Mouse (Mus musculus): ENCODE measurements around the gene Ly6g5c.

Gene Ly6g5c

DNA sequence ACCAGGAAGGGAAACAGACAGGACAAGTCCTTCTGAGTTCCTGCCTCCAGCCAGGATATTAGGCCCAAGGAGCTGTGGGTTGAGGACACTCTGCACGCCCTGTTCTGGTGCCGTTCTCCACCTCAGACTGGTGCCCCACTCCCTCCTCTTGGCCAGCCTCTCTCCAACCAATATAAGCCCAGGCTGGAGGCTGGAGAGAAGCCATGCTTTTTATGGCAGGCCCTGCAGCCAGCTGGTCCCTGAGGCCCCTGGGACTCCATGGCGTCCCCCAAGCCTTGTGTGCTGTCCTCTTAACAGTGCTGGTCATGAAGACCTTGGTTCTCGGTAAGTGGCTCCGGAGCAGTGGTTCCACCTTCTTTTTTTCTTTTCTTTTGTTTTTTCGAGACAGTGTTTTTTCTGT is at the start of gene Ly6g5c:
Gene Ly6g5c (plus strand): TSS at position 183 of the 400 bp plus-strand sequence.
- DNase-seq (ENCODE audit: low spot score), result no peak

DNA sequence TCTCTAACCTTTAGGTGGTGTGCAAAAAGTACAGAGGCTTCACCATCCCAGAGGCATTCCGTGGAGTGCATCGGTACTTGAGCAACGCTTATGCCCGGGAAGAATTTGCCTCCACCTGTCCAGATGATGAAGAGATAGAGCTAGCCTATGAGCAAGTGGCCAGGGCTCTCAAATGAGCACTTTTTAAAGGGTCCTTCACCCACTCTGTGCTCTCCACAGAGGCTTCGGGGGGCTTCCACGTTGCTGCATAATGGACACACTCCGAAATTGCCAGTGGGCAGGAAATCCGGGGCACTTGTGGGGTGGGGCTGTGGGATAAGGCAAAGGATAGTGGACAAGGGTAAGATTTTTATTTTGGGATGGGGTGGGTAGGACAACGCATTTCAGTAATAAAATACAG is 49.8 kb upstream of the Ly6g5c start:
- no peak for DNase-seq (ENCODE audit: low spot score)

DNA sequence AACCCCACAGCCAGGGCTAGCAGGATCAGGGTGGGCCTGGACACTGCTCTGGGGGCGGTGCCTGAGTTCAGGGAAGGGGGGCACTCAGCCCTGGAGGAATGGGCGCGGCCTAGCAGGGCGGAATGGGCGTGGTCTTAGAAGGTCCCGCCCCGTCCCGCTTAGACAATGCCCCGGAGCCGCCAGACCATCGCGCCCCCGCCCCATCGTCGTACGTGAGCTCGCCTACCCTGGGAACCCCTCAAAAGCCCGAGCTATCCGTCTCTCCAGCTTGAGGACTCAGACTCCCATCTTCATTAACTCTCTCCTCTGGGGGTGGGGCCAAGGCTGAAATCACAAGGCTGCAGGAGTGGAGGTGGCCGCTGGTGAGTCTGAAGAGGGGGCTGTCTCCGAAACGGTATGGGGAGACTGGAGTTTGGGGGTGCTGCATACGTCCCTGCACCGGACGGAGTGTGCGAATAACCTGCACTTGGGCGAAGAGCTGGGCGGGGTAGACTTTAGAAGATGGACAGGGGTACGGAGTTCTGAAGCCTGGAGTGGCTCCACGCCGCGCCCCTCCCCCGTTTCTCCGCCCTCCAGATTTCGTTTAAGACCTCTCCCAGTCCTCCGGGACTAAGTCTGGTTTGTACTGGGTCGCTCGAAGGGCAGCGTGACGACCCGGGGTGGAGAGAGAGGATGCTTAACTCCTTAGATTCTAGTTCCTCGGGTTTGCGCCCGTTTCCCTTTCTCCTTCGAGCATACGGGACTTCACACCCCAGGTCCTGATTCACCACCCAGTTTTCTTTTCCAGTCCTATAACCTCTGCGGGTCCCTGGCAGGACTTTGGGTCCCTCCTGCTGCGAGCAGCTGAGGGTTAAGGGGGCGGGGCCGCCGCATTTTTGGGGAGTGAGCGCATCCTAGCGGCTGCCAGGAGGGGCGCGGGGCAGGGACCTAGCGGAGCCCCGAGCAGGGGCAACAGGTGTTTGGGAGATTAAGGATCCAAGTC is 48.9 kb upstream of the Ly6g5c start, which contains the start of gene Ddah2:
Gene Ddah2 (plus strand): TSS at position 125 of the 982 bp plus-strand sequence.
- peak; percentile 88 for DNase-seq (ENCODE audit: low spot score)

DNA sequence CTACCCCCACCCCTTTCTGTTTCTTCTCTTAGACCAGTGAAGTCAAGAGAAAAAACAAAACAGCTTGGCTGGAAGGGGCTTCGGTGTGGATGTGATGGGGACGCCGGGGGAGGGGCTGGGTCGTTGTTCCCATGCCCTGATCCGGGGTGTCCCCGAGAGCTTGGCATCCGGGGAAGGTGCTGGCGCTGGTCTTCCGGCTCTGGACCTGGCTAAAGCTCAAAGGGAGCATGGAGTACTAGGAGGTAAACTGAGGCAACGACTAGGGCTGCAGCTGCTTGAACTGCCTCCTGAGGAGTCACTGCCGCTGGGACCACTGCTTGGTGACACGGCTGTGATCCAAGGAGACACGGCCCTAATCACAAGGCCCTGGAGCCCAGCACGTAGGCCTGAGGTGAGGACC is 48.0 kb upstream of the Ly6g5c start:
- no peak for DNase-seq (ENCODE audit: low spot score)

DNA sequence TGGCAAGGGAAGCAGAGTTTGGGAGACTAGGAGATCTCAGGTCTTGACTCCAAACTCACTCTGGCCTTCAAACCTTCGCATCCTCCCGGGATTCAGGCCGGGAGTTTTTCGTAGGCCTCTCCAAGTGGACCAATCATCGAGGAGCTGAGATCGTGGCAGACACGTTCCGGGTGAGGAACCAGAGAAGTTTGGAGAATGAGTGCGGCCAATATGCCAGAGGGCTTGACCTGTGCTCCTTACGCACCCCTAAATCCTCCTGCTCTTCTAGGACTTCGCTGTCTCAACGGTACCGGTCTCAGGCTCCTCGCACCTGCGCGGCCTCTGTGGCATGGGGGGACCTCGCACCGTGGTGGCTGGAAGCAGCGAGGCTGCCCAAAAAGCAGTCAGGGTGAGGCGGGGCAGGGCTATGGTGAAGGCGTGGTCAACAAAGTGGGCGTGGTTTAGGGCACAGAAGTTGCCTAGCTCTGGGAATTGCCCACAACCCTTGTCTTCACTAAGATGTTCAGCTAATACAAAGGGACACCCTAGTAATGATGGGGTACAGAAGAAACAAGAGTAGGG is 47.3 kb upstream of the Ly6g5c start:
- no peak for DNase-seq (ENCODE audit: low spot score)

DNA sequence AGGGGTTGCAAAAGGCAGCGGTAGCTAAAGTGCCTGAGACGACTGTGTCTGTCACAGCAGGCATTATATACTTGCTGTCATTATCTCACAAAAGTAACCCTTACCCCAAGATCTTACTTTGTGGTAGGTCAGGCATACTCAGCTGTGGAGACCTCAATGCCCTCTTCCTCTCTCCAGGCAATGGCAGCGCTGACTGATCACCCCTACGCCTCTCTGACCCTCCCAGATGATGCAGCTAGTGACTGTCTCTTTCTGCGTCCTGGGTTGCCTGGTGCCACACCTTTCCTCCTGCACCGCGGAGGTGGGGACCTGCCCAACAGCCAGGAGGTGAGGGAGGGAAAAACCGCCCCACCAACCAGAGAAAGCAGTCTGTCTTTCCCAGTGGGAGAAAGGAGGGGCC is 46.8 kb upstream of the Ly6g5c start:
- no peak for DNase-seq (ENCODE audit: low spot score)

DNA sequence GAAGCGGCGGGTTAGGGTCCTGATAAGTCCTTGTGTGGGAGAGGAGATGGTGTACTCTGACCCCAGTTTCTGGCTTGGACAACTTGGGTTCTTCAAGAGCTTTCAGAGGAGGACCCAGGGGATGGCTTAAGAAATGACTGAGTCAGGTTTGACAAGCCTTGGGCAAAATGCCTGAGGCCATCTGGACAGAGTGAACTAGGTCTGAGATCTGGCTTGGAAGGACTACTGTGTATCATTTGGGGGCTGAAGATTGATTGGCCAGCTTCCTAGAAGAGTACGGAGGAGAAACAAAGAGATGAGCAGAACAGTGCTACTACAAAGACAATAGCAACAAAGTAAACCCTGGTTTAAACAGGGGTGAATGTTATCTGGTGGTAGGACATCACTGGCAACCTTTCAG is 44.6 kb upstream of the Ly6g5c start:
- DNase-seq (ENCODE audit: low spot score), result no peak

DNA sequence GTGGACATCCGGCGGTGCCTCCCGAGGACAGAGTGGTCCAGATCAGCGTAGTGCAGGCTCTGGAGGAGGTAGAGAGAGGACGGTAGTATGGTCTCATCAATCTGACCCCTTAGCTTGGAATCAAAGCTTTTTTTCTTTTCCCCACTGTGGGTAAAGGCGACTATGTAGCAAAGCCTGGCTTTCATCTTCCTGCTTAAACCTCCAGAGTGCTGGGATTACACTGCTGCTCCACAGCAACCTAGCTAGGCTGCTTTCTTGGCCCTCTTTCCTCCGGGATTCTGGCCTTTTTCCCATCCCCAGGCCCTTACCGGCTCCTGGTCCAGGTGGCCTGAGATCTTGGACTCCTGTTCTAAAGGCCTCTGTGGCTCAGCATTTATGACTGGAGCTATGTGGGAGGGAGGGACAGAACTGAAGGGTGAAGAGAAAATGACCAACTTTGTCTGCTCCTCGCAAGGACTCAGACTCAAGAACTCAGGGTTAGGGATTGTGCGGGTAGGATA is 43.7 kb upstream of the Ly6g5c start:
- DNase-seq (ENCODE audit: low spot score), result no peak

DNA sequence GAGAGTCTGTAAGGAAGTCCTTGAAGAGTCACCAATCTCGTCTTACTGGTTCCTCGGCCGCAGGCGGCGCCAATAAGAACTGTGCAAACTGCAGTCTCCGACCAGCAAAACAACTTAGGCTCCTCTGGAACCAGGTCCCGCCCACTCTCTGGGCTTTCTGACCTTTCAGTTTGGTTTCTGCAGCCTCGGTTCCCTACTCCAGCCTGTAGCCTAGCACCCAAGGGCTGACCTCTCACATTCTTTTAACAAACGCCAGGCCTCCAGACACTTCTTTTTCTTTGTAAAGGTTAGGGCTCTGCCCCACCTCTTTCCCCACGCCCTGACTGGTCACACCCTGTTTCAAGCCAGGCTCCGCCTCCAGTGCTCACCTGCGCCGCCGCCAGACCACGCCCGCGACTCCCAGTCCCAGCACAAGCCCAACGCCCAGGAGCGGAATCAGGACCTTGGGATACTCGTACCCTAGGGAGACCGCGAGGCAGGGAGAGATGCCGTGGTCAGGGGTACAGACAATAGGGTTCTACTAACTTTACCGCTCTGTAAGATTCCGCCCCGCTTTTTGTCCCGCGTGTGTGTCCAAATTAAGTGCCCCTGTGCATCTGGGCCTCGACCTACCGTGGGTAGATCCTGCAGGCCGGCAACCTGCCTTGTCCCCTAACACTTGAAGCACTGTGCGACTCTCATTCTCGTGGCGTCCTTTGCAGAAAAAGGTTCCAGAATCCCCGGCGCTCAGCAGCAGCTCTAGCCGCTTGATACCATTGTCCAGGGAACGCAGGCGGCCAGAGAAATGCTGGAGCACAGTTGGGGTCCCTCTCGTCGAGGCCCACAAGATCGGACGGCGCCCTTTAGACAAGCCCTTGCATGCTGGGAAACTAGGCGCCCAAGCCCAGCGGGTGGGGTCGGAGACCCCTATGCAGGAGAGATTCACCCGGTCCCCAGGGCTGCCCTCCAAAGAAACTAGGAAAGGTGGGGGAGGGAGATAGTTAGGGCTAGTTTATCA is 42.8 kb upstream of the Ly6g5c start, which contains the start of gene Ly6g6c:
Gene Ly6g6c (plus strand): TSS at position 438 of the 997 bp plus-strand sequence.
- DNase-seq (ENCODE audit: low spot score), result peak; percentile 68

DNA sequence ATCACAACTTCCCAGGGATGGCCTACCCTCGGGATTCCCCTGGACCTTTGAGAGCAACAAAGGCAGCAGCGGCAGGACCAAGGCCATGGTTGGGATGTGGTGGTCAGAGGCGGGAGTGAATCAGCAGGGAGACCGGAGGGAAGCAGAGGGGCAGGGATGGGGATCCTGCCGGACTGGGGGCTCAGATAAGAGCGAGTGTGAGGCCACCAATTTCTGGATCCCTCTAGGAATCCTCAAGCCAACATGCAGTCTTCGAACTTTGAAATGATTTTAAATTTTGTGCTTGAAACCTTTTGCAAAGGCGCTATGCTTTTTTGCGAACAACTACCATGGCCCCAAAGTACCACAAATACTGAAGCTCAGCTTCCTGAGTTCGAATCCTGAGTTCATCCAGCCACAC is 42.0 kb upstream of the Ly6g5c start, which contains the start of gene Mpig6b:
Gene Mpig6b (minus strand): TSS at position 101 of the 400 bp plus-strand sequence.
- no peak for DNase-seq (ENCODE audit: low spot score)

DNA sequence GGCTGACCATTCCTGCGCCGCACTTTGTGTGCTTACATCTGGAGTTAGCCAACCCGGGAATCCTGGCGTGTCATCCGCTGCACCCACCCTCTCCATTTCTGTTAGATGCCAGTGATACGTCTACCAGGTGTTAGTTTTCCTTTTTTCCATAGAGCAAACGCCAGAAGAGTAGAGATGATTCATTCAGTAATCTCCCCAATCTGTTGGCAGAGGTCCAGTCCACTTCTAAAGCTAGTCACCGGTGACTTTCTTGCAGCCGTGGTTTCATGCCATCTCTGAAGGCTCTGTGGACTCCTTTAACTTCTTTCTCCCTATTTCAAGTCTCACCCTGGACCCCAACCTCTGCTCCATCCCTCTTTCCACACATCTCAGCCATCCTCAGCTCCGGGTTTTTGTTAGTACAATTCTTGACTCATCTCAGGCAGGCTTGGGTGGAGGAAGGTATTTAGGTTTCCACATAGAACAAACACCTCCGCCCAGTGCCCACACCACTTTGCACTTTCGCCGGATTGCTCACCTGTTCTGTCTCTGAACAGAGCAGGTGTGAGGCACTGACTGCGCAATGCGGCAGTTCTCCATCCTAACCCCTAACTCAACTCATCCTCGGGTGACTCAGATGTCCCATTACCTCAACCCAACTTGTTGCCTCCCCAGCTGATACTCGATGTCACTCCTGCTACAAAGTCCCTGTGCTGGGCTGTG is 39.7 kb upstream of the Ly6g5c start:
- DNase-seq (ENCODE audit: low spot score), result no peak

DNA sequence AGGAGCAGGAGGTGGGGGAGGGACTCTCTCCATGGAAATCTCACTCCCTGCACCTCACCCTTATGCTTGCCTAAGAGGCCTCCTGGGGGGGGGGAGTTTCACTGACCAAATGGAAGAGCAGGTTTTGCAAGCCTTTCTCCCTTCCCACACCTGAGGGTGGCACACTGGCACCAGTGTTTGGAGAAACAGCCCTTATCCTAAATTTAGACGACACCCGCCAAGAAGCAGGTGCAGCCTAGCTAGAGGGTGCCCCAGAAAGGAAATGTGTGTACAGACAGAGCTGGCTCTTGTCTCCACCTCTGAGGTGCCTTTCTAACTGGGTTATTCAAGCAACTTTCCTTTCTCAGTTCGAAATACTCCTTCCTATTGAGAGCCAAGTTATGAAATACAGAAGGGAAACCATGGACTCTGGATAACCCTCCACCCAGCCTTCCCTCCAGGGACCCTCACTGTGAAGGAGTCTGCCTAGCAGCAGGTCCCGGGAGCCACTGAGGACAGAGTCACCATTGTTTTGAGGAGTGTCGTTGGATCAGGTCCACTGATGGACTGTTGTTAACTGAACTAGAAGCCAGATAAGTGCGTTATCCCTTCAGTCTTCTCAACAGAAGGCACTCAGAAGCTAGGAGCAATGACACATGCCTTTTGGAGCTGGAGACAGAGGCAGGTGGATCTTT is 37.4 kb upstream of the Ly6g5c start:
- no peak for DNase-seq (ENCODE audit: low spot score)

DNA sequence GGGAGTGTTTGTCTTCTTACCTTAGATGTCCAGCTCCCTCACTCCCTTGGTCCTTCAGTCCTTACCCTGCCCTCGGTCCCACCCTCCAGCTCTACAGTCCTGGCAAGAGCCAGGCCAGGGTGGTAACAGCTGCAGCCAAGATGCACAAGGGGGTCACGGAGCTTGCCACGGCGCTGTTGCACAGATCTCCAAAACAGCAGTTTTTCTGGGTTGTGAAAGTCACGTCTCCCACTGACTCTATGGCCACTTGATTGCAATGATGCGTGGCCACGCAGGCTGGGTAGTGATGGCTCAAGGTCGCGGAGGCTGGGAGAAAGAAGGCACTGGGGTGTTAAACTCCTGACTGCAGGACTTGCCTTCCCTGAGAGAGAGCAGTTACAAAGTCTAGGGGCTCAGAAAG is 36.6 kb upstream of the Ly6g5c start:
- no peak for DNase-seq (ENCODE audit: low spot score)

DNA sequence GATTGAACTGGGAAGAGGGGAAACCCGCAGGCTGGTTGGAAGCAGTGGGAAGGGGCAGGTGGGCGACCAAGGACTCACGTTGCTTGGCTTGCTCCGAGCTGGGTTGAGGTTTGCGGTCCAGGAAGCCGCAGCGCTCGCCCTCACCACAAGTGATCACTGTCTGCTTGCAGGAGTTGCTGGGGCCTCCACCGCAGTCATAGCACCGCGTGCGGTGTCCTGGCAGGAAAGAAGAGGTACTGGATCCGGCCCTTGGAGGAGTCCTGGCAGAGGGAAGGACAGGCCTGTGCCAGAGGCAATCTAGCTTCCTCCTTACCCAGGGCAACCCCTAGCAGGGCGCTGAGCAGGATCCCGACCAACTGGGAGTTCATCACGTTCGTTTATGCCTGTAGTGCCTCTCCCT is 34.0 kb upstream of the Ly6g5c start:
- no peak for DNase-seq (ENCODE audit: low spot score)

DNA sequence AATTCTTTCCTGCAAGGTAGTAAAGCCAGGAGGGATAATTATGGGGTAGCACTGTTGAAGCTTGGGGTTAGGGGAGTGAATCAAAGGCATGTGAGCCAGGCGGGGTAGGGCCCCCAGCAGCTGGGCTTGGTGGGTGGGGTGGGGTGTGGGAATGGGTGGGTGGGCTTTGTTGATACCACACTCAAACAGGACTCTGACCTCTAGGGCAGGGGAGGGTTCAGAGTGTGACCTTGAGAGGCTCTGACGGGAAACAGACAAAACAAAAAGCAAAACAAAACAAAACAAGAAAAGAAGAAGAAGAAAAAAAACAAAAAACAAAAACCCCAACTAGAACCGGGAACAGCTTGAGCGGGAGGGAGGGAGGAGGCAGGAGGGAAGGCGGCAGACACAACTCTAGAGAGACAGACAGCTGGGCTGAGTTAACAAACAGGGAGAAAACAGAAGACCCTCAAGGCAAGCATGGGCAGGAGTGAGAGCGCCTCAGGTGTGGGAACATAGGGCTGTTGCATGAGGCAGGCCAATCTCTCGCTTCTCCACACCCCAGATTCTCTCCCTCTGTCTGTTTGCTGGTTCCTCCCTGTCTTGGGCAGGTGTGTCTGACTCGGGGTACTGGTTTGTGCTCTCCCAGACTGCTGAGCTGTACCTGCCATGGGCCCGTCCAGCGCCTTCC is 31.4 kb upstream of the Ly6g5c start, which contains the start of gene Ly6g6e:
Gene Ly6g6e (plus strand): TSS at position 396 of the 670 bp plus-strand sequence.
- no peak for DNase-seq (ENCODE audit: low spot score)

DNA sequence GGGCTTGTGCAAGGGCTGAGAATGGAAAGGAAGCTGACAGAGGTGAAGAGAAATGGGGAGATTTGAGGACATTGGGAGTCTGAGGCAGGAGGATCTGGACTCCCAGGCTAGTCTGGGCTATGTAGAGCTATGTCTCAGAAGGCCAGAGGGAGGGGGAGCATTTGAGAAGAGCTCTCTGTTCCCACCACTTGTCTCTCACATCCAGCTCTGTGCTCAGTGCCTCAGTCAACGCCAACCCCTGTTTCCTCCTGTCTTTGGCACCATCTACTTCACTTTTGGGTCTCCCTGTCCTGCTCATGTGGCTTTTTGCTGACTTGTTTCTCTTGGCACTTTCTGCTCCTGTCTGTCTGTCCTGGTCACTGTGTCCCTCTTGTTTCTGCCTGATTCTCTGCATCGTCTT is 30.8 kb upstream of the Ly6g5c start:
- no peak for DNase-seq (ENCODE audit: low spot score)

DNA sequence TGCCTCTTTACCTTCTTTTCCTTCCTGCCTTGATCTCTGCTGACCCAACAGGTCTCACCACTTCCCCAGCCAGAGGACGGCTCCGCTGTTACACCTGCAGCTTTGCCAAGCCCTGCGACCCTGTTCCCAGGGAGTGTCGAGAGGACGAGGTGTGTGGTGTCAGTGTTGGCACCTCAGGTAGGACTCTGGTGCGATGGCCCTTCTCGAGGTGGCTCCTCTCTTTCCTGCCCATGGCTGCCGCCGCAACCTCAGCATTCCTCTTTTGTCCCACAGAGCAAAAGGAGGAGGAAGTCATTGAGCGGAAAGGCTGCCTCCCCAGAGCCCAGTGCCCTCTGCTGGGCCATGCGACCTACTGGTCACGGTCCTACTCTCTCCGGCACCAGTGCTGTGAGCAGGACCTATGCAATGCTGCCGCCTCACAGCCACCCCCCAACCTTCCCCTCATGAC is 30.3 kb upstream of the Ly6g5c start, which contains the start of gene Ly6g6d:
Gene Ly6g6d (minus strand): TSS at position 280 of the 448 bp plus-strand sequence.
- DNase-seq (ENCODE audit: low spot score), result peak; percentile 61

DNA sequence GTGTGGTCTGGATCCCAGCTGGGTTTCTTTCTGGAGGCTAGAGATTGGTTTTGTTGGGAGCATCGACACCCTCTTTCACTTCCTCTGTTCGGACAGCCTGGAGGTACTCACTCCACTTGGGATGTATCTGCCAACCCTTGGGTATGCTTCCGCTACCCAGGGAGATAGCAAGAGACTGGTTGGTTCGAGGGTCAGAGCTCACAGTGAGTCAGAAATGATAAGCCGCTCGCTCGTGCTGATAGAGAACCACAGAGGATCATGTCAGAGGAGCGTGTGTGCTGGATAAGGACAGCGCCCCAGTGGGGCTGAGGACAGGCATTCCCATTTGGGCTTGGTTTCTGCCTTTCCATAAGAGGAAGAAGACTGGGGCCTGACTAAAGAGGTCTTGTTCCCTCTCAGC is 28.3 kb upstream of the Ly6g5c start:
- no peak for DNase-seq (ENCODE audit: low spot score)

DNA sequence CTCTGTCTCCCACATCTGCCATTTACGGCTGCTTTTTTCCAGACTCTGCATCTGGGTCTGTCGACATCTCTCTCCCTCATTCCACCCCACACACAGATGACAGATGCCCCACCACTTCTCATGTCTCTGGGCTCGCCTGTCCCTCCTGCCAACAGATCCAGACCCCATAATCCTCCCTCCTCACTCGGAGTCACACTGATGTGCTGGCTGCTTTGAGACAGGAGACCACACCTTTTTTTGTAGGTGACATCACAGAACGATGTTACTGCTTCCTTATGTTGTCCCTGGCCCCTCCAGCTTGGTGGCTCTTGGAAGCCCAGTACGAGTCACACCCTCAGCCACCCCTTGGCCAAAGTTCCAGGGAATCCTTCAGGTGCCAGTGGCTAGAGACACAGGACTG is 27.8 kb upstream of the Ly6g5c start:
- no peak for DNase-seq (ENCODE audit: low spot score)

DNA sequence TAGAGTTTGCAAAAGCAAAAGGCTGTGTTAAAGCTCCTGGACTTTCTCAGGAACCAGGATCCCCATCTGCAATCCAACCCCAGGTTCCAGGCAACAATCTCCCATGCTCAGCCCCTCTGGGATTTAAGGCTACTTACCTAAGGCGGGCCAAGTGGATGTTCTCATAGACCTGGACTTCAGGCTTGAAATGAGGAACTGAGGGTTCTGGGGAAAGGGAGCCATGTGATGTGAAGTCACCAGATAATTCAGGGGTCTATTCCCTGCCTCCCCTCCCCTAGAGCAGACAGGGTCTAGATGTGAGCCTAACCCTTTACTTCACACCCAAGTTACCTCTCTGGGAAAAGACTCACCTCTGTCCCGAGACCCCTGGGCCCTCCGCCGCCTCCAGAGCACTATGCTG is 27.4 kb upstream of the Ly6g5c start:
- no peak for DNase-seq (ENCODE audit: low spot score)
